Mouse (Mus musculus): ENCODE measurements around the gene Arsb. TPM values are rescaled to one million over a fixed set of nuclear protein-coding genes. Genes with fewer than 3 reads are reported as not detected.

The Arsb gene
- polyA plus RNA-seq, 1 experiment from 2014 or later, result 4.5 TPM

- Histone ChIP-seq H3K27me3 (ENCODE audit: low read depth, poor library complexity, severe bottlenecking) (no peaks in the 10 kb centered on the region), H3K4me3 (no peak overlapping the region), H3K4me1 (peaks cover 16% of the 10 kb centered on the region), H3K9me3 (replicated peaks) (no peaks in the 10 kb centered on the region), H3K27ac (replicated peaks) (no peak overlapping the region), H3K36me3 (no peaks in the 10 kb centered on the region; the same call in 1 of the 2 replicates)
- WGBS, result 84% methylated on average over 3 of the region's 3 CpGs
- no peak for DNase-seq (ENCODE audit: low spot score)
Observed at GRCm38 (mm10) chr13:93762879-93763278, 8.6 kb upstream of the Arsb start.

DNA sequence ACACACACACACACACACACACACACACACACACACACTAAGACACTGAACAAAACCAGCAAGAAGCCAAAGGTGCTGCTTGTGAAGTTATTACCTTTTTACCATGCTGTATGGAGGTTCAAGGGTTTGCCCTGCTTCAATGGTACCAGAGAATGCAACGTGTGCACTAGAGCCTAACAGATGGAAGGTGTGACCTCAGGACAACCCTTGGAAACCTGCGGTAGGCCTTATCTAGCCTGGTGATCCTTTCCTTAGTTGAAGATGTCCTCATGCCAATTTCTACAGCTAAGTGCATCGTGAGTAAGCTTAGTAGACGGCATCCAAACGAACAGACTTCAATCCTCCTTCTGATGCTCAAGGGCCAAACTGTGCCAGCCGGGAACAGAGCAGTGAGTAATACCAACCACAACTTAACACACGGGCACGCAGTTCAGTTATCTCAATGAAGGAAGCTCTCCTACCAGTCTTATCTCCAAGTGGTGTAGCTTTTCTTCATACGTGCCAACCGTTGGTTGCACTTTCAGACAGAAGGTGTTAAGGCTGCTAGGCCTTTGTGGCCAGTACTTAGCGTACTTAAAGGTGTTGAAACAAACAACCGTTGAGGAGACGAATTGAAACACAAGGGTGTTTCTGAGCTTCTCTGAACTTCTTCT, 7.0 kb upstream of the Arsb start:
- Histone ChIP-seq H3K4me3 (no peak overlapping the region), H3K4me1 (0 out of 2 replicates have a peak, but pooled peaks cover under 1% of the 10 kb centered on the region), H3K36me3 (no peaks in the 10 kb centered on the region; the same call in 1 of the 2 replicates), H3K27ac (replicated peaks) (no peak overlapping the region), H3K27me3 (ENCODE audit: low read depth, poor library complexity, severe bottlenecking) (peaks cover 6% of the 10 kb centered on the region; the same call in 1 of the 2 replicates), H3K9me3 (replicated peaks) (no peaks in the 10 kb centered on the region)
- WGBS, result 93% methylated on average over 13 of the region's 13 CpGs
- no peak for DNase-seq (ENCODE audit: low spot score)

GRCm38 (mm10) chr13:93771031-93771587, 321 bp upstream of the Arsb start:
- Histone ChIP-seq H3K27me3 (ENCODE audit: low read depth, poor library complexity, severe bottlenecking) (peaks cover 38% of the 10 kb centered on the region), H3K4me1 (peaks cover 17% of the 10 kb centered on the region), H3K4me3 (peak overlapping the region; percentile 64), H3K36me3 (no peaks in the 10 kb centered on the region), H3K27ac (replicated peaks) (peak overlapping the region; percentile 93), H3K9me3 (replicated peaks) (no peaks in the 10 kb centered on the region)
- peak; percentile 30 for DNase-seq (ENCODE audit: low spot score)
- 49% methylated on average over 9 of the region's 9 CpGs for WGBS

- WGBS, result 37% methylated on average over 8 of the region's 8 CpGs
- peak overlapping the region; percentile 93 for H3K27ac ChIP-seq (replicated peaks)
Observed at GRCm38 (mm10) chr13:93772279-93772636, 828 bp downstream of the Arsb start.

DNA sequence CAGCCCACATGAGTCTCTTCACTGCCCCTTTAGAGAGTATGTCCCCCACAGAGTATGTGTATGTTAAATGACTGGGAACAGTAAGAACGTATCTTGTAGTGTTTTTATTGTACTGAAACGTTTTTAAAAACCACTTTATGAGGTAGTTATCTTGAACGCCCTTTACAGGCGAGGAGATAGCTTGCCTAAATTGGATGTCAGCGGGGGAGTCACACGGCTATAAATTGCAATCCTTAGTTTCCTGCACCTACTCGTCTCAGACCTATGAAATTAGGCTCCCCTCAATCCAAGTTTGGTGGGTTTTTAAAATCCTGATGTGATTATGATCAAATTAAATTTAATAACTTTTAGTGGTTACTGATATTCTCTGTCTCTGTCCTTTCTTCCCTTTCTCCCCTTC, 1.4 kb downstream of the Arsb start:
- no peaks in the 10 kb centered on the region for H3K9me3 ChIP-seq (replicated peaks)
- no peak for DNase-seq (ENCODE audit: low spot score)
- 80% methylated on average over 7 of the region's 7 CpGs for WGBS
- H3K27ac ChIP-seq (replicated peaks), result no peak overlapping the region
- no peak overlapping the region for H3K4me3 ChIP-seq
- H3K36me3 ChIP-seq, result no peaks in the 10 kb centered on the region
- H3K4me1 ChIP-seq, result peaks cover 17% of the 10 kb centered on the region
- peaks cover 38% of the 10 kb centered on the region for H3K27me3 ChIP-seq (ENCODE audit: low read depth, poor library complexity, severe bottlenecking)

More at GRCm38 (mm10) chr13:93772279-93772636, 828 bp downstream of the Arsb start:
- Histone ChIP-seq H3K36me3 (no peaks in the 10 kb centered on the region), H3K9me3 (replicated peaks) (no peaks in the 10 kb centered on the region), H3K4me1 (peaks cover 17% of the 10 kb centered on the region), H3K4me3 (peak overlapping the region; percentile 64), H3K27me3 (ENCODE audit: low read depth, poor library complexity, severe bottlenecking) (peaks cover 38% of the 10 kb centered on the region)
- DNase-seq (ENCODE audit: low spot score), result no peak

GRCm38 (mm10) chr13:93773704-93774315, 2.4 kb downstream of the Arsb start:
- no peak overlapping the region for H3K27ac ChIP-seq (replicated peaks)
- H3K9me3 ChIP-seq (replicated peaks), result no peaks in the 10 kb centered on the region
- H3K4me1 ChIP-seq, result peaks cover 17% of the 10 kb centered on the region
- no peaks in the 10 kb centered on the region for H3K36me3 ChIP-seq
- DNase-seq (ENCODE audit: low spot score), result no peak
- no peak overlapping the region for H3K4me3 ChIP-seq
- WGBS, result 72% methylated on average over 7 of the region's 7 CpGs
- peaks cover 38% of the 10 kb centered on the region for H3K27me3 ChIP-seq (ENCODE audit: low read depth, poor library complexity, severe bottlenecking)

GRCm38 (mm10) chr13:93782823-93783222, 11.4 kb downstream of the Arsb start:
- H3K4me3 ChIP-seq, result no peak overlapping the region
- WGBS, result 88% methylated on average over 5 of the region's 5 CpGs
- H3K27ac ChIP-seq (replicated peaks), result no peak overlapping the region
- H3K27me3 ChIP-seq (ENCODE audit: low read depth, poor library complexity, severe bottlenecking), result no peaks in the 10 kb centered on the region
- H3K36me3 ChIP-seq, result no peaks in the 10 kb centered on the region
- no peaks in the 10 kb centered on the region; the same call in 1 of the 2 replicates for H3K4me1 ChIP-seq
- H3K9me3 ChIP-seq (replicated peaks), result no peaks in the 10 kb centered on the region
- DNase-seq (ENCODE audit: low spot score), result no peak

GRCm38 (mm10) chr13:93785329-93785728, 13.9 kb downstream of the Arsb start:
- no peak for DNase-seq (ENCODE audit: low spot score)

GRCm38 (mm10) chr13:93786051-93786450, 14.6 kb downstream of the Arsb start:
- Histone ChIP-seq H3K4me1 (no peaks in the 10 kb centered on the region; the same call in 1 of the 2 replicates), H3K27ac (replicated peaks) (no peak overlapping the region), H3K9me3 (replicated peaks) (no peaks in the 10 kb centered on the region), H3K27me3 (ENCODE audit: low read depth, poor library complexity, severe bottlenecking) (no peaks in the 10 kb centered on the region), H3K4me3 (no peak overlapping the region), H3K36me3 (no peaks in the 10 kb centered on the region)
- WGBS, result 84% methylated on average over 2 of the region's 2 CpGs
- no peak for DNase-seq (ENCODE audit: low spot score)

More at GRCm38 (mm10) chr13:93785329-93785728, 13.9 kb downstream of the Arsb start:
- WGBS, result 78% methylated on average over 3 of the region's 3 CpGs
- H3K36me3 ChIP-seq, result no peaks in the 10 kb centered on the region
- H3K9me3 ChIP-seq (replicated peaks), result no peaks in the 10 kb centered on the region
- no peaks in the 10 kb centered on the region; the same call in 1 of the 2 replicates for H3K4me1 ChIP-seq
- no peak overlapping the region for H3K4me3 ChIP-seq
- no peaks in the 10 kb centered on the region for H3K27me3 ChIP-seq (ENCODE audit: low read depth, poor library complexity, severe bottlenecking)
- H3K27ac ChIP-seq (replicated peaks), result no peak overlapping the region

DNA sequence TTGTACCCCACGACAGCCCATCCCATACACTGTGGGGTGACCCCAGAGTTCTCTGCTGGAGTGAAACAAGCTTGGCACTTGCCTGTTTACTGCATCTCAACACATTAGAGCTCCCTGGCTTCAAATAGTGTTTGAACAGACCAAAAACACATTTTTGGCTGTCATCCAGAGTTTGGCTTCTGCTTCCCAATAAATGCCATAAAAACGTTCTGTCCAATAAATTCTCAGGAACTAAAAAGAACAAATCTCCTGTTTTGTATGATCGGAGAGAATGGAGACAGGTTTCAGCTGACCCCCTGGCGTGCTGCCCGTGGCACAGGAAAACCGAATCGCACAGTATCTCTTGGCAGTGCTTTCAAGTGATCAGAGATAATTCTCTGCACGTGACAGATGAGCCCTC, 16.2 kb downstream of the Arsb start:
- Histone ChIP-seq H3K27ac (replicated peaks) (no peak overlapping the region), H3K4me1 (no peaks in the 10 kb centered on the region; the same call in 1 of the 2 replicates), H3K36me3 (no peaks in the 10 kb centered on the region), H3K27me3 (ENCODE audit: low read depth, poor library complexity, severe bottlenecking) (no peaks in the 10 kb centered on the region), H3K9me3 (replicated peaks) (no peaks in the 10 kb centered on the region), H3K4me3 (no peak overlapping the region)
- WGBS, result 88% methylated on average over 8 of the region's 8 CpGs
- DNase-seq (ENCODE audit: low spot score), result no peak

DNA sequence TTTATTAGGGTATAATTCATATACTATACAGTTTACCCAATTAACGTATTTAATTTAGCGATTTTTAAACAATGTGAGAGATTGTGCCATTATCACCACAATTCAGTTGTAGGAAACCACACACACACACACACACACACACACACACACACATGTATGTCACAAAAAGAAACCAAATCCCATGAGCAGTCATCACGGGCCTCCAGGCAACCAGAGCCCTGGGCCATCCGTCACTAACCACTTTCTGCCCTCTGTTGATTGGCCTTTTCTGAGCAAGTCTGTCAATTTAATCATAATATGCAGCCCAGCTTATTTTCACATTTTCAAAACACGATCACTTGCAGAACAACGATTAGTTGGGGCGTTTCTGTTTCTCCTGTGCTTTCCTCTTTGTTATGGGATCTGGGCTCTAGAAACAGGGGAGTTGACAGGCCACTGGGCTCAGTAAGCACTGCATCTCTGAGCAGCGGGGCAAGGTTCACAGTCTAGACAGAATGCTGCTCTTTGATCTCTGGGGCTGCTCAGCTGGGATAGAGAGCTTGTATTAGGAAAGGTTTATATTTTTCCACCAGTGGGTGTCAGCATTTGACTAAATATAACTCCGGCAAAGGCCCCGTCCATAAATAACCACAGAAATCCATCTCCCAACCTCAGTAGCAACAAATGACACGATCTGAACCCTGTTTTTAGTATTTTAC, 21.7 kb downstream of the Arsb start:
- H3K4me1 ChIP-seq, result peaks cover 5% of the 10 kb centered on the region

DNA sequence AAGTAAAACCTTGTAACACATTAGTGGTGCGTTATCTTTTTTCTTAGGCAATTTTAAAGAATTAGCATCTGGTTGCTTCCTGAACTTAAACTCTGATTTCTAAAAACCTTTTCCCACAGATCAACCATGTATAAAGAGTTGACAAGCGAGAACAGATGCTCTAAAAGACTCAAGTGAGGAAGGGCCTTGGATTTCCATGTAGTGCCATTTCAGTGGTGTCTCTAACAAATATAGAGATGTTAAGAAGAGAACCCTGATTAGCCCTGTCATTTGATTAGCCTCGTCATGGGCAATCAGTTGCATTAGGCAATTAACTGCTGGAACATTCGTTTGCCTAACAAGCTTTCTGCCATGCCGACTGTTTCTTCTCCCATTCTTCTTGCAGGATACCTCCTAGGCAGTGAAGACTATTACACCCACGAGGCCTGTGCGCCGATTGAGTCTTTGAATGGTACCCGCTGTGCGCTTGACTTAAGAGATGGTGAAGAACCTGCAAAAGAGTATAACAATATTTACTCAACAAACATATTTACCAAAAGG, 22.3 kb downstream of the Arsb start:
- DNase-seq (ENCODE audit: low spot score), result no peak
- H3K4me3 ChIP-seq, result no peak overlapping the region
- no peak overlapping the region for H3K27ac ChIP-seq (replicated peaks)
- no peaks in the 10 kb centered on the region for H3K9me3 ChIP-seq (replicated peaks)
- H3K4me1 ChIP-seq, result peaks cover 5% of the 10 kb centered on the region
- H3K27me3 ChIP-seq (ENCODE audit: low read depth, poor library complexity, severe bottlenecking), result no peaks in the 10 kb centered on the region
- WGBS, result 87% methylated on average over 10 of the region's 10 CpGs
- H3K36me3 ChIP-seq, result peaks cover 5% of the 10 kb centered on the region; the same call in 1 of the 2 replicates

More for the DNA sequence above, 21.7 kb downstream of the Arsb start:
- H3K27ac ChIP-seq (replicated peaks), result no peak overlapping the region
- H3K4me3 ChIP-seq, result no peak overlapping the region
- H3K27me3 ChIP-seq (ENCODE audit: low read depth, poor library complexity, severe bottlenecking), result no peaks in the 10 kb centered on the region
- H3K9me3 ChIP-seq (replicated peaks), result no peaks in the 10 kb centered on the region
- H3K36me3 ChIP-seq, result peaks cover under 1% of the 10 kb centered on the region; the same call in 1 of the 2 replicates
- 62% methylated on average over 11 of the region's 11 CpGs for WGBS
- peak; percentile 60 for DNase-seq (ENCODE audit: low spot score)

All from midbrain, embryonic 10.5 days (tissue).